Comparison of ENCODE assay signal across 24 mouse cellular contexts in genomic region chr10:43430606-43431005, GRCm38 (mm10). TPM values are rescaled to one million over a fixed set of nuclear protein-coding genes. Genes with fewer than 3 reads are reported as not detected.
DNase-seq lines count a peak whose midpoint lies in the region; TF ChIP-seq lines count a peak whose summit lies in the region.
"Had no signal": no experiment of that assay in that cellular context is flagged by ENCODE, and none has a peak within 500 bp of the region (broad histone marks: within the 10 kb centered on the region; RNA-seq: fewer than 3 reads in every experiment).

No protein-coding gene starts in this region.

- no peak for TF ChIP-seq CTCF in MEL (IDR thresholded peaks at IDR 0.05 in 2 of 3, conservative IDR thresholded peaks at IDR 0.05 in 1 of 3; ENCODE audit: control insufficient read depth in 1 of 3, insufficient read depth in 1 of 3, low read depth in 2 of 3, low read length in 3 of 3, poor library complexity in 1 of 3, severe bottlenecking in 1 of 3)
- TF ChIP-seq CTCF in brain, embryonic 14.5 days (IDR thresholded peaks at IDR 0.05; ENCODE audit: borderline replicate concordance, extremely low read depth, insufficient read depth, insufficient read length) = no peak

- H3K9ac ChIP-seq in MEL (ENCODE audit: control insufficient read depth, low read depth, low read length, poor library complexity, severe bottlenecking) = no peak overlapping the region
- H3K9ac ChIP-seq: embryonic facial prominence, embryonic 12.5 days; hindbrain, embryonic 13.5 days; limb, embryonic 12.5 days; liver, embryonic 12.5 days; liver, postnatal 0 days; neural tube, embryonic 15.5 days had no signal

- no peak for TF ChIP-seq POLR2A in MEL (IDR thresholded peaks at IDR 0.05; ENCODE audit: control insufficient read depth in 1 of 2, insufficient read depth in 1 of 2, low read depth in 1 of 2, low read length in 2 of 2, poor library complexity in 1 of 2)
- TF ChIP-seq POLR2A in brain, embryonic 14.5 days (IDR thresholded peaks at IDR 0.05; ENCODE audit: borderline replicate concordance, extremely low read depth, insufficient read depth, insufficient read length, poor library complexity, severe bottlenecking) = no peak

- no peaks in the 10 kb centered on the region for H3K79me2 ChIP-seq in MEL (ENCODE audit: control insufficient read depth, insufficient read depth, low read length, poor library complexity)

- H3K4me3 ChIP-seq in MEL (ENCODE audit: control insufficient read depth in 1 of 2, insufficient read depth in 1 of 2, low read depth in 2 of 2, low read length in 2 of 2) = no peak overlapping the region
- H3K4me3 ChIP-seq: embryonic facial prominence, embryonic 12.5 days; hindbrain, embryonic 13.5 days; limb, embryonic 12.5 days; liver, embryonic 12.5 days; neural tube, embryonic 15.5 days had no signal

- TF ChIP-seq RAD21 in MEL (IDR thresholded peaks at IDR 0.05; ENCODE audit: low read depth, low read length) = no peak

- H3K27ac ChIP-seq in MEL (ENCODE audit: control insufficient read depth, low read depth, low read length) = no peak overlapping the region
- H3K27ac ChIP-seq: embryonic facial prominence, embryonic 12.5 days; hindbrain, embryonic 13.5 days; kidney, postnatal 0 days; limb, embryonic 12.5 days; liver, embryonic 12.5 days; macrophage; neural tube, embryonic 15.5 days had no signal

- H3K9me3 ChIP-seq in MEL (replicated peaks; ENCODE audit: insufficient read depth, low read length) = no peaks in the 10 kb centered on the region
- H3K9me3 ChIP-seq: embryonic facial prominence, embryonic 12.5 days; liver, embryonic 12.5 days; neural tube, embryonic 15.5 days had no signal

- DNase-seq in adrenal gland, postnatal 14 days = peak; percentile 24
- no peak for DNase-seq in adrenal gland, adult 8-10 months
- DNase-seq in kidney, postnatal 10 days = peak; percentile 25
- no peak for DNase-seq in kidney, postnatal 4 days
- peak; percentile 12 for DNase-seq in MEL (ENCODE audit: low read depth, low spot score)
- peak; percentile 60 for DNase-seq in brain, embryonic 14.5 days (ENCODE audit: low read depth)
- no peak for DNase-seq in urinary bladder, postnatal 14 days (ENCODE audit: low spot score)
- DNase-seq: cerebellum, adult 9-10 months; embryo, embryonic 11 days; gastrocnemius, postnatal 25 days; heart, adult 18-20 months; heart, postnatal 36 days; layer of hippocampus, adult 9-11 months; liver, postnatal 0 days; midbrain, embryonic 14.5 days; retina, postnatal 1 day; right cerebral cortex, postnatal 14 days had no signal

- H3K36me3 ChIP-seq in MEL (ENCODE audit: control insufficient read depth in 1 of 2, insufficient read depth in 2 of 2, low read length in 2 of 2) = no peaks in the 10 kb centered on the region
- H3K36me3 ChIP-seq: embryonic facial prominence, embryonic 12.5 days; liver, embryonic 12.5 days; neural tube, embryonic 15.5 days had no signal

- no peaks in the 10 kb centered on the region for H3K4me1 ChIP-seq in MEL (ENCODE audit: control insufficient read depth in 1 of 2, insufficient read depth in 2 of 2, low read length in 2 of 2)
- H3K4me1 ChIP-seq: embryonic facial prominence, embryonic 12.5 days; hindbrain, embryonic 13.5 days; liver, embryonic 12.5 days had no signal

- no peaks in the 10 kb centered on the region for H3K27me3 ChIP-seq in MEL (ENCODE audit: control insufficient read depth in 1 of 2, insufficient read depth in 2 of 2, low read length in 2 of 2)
- H3K27me3 ChIP-seq: embryonic facial prominence, embryonic 12.5 days; hindbrain, embryonic 13.5 days; limb, embryonic 12.5 days; liver, embryonic 12.5 days; neural tube, embryonic 15.5 days had no signal

- no peak for TF ChIP-seq EP300 in MEL (IDR thresholded peaks at IDR 0.05; ENCODE audit: low read depth in 1 of 2, low read length in 2 of 2)

TF ChIP-seq in MEL, 35 proteins besides CTCF, POLR2A, EP300 and RAD21:
- TF ChIP-seq GABPA (IDR thresholded peaks at IDR 0.05; ENCODE audit: low read depth, low read length) (no peak), ZNF384 (IDR thresholded peaks at IDR 0.05; ENCODE audit: low read depth, low read length) (no peak), KAT2A (conservative IDR thresholded peaks at IDR 0.05; ENCODE audit: low read depth, low read length) (no peak), MAFK (IDR thresholded peaks at IDR 0.05; ENCODE audit: borderline replicate concordance, low read depth, low read length) (no peak), ZC3H11A (IDR thresholded peaks at IDR 0.05; ENCODE audit: low read depth, low read length) (no peak), TBP (IDR thresholded peaks at IDR 0.05; ENCODE audit: low read depth, low read length) (no peak), SIN3A (IDR thresholded peaks at IDR 0.05; ENCODE audit: low read length) (no peak), NRF1 (IDR thresholded peaks at IDR 0.05; ENCODE audit: insufficient read depth, low read depth, low read length, poor library complexity, severe bottlenecking) (no peak), GATA1 (IDR thresholded peaks at IDR 0.05; ENCODE audit: low read depth, low read length) (no peak), MAZ (IDR thresholded peaks at IDR 0.05; ENCODE audit: low read depth, low read length) (no peak), POLR2AphosphoS2 (IDR thresholded peaks at IDR 0.05; ENCODE audit: low read length) (no peak), ETS1 (IDR thresholded peaks at IDR 0.05; ENCODE audit: low read depth, low read length) (no peak), USF2 (IDR thresholded peaks at IDR 0.05; ENCODE audit: borderline replicate concordance in 1 of 2, insufficient read depth in 1 of 2, low read depth in 1 of 2, low read length in 2 of 2) (no peak), CHD2 (IDR thresholded peaks at IDR 0.05; ENCODE audit: low read length) (no peak), JUND (IDR thresholded peaks at IDR 0.05; ENCODE audit: low read depth, low read length) (no peak)

RNA-seq across cellular contexts. Expression of gene Bend3, which starts 48.0 kb away (rescaled TPM):
- 7.0 and 7.2 TPM in 2 replicates for total RNA-seq in adrenal gland, postnatal 14 days (2021)
- total RNA-seq in adrenal gland, adult 8-10 months (2022) = 1 to 10 TPM; 6.1 to 6.9 (median 6.4) TPM
- 12.6 and 13.0 TPM in 2 replicates for total RNA-seq in MEL (2012; rRNA removed)
- polyA plus RNA-seq in MEL (2012; ENCODE audit: insufficient read depth in 1 of 2, insufficient read length in 2 of 2, low read depth in 1 of 2, low replicate concordance in 2 of 2, missing spikeins in 1 of 2) = 10 to 100 TPM; 18.7 to 32.8 TPM
- 10.5 and 13.1 TPM in 2 replicates for polyA plus RNA-seq in brain, embryonic 14.5 days (2012; rRNA removed)

Comparison
In these comparisons a context has a peak if more than half of its experiments do, and no peak if none do; other contexts are left out.
1. DNase-seq: peak in adrenal gland, postnatal 14 days (single experiment), kidney, postnatal 10 days (single experiment), MEL (single experiment) and brain, embryonic 14.5 days (single experiment); none in adrenal gland, adult 8-10 months (single experiment), kidney, postnatal 4 days (0 of 2) and urinary bladder, postnatal 14 days (single experiment).